Mouse (Mus musculus): Measurements from ENCODE around the gene Scand1.

DNA sequence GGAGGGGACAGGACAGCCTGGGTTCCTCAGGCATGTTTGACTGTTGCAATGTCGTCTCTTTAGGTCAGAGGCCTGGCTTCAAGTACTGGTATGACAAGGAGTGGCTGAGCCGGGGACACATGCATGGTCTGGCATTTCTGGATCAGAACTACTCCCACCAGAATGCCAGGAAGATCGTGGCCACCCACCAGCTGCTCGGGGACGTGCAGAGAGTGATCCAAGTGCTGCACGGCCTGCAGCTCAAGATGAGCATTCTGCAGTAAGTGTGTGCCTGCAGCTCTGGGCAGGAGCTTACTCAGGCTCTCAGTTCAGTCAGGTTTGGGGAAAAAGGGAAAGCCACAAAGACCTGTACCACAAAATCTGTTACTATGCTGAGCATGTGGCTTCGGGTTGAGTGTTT lies 14.0 kb downstream of the Scand1 start:
- TF ChIP-seq CTCF (IDR thresholded peaks at IDR 0.05) (no peak), POLR2A (IDR thresholded peaks at IDR 0.05; ENCODE audit: insufficient read depth, low read depth, low read length) (no peak)

All from heart, adult 2 months (tissue).